Mouse (Mus musculus): ENCODE results near the gene Pofut2. TPM values are rescaled to one million over a fixed set of nuclear protein-coding genes. Genes with fewer than 3 reads are reported as not detected.

The Pofut2 gene
- total and polyA plus RNA-seq, 3 experiments: 73.0 to 117 (median 87.9) TPM

DNA sequence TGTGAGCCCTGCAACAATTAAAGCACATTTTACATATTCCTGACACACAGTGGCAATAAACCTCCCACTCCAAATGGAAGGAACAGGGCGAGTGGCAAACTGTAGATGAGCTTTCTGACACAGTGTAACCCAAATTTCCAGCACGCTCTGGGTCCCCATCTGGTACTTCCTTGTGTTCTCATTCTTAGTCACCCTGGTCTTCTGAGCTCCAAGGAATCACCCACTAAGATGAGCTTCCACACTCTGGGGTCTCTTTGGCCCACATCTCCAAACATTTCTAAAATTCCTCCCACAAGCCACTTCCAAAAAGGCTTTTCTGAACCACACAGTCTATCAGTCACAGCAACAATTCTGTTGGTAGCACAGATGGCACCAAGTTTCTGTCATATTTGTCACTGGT is 56.7 kb downstream of the Pofut2 start:
- no peak for DNase-seq

Other genes with a start within 250 kb of the Pofut2 start
- gene Slc19a1, start 227.0 kb upstream of the Pofut2 start, total RNA-seq (2021): 10 to 100 TPM; 17.4 to 24.1 TPM
- 103 and 105 TPM in 2 replicates for gene Slc19a1, start 227.0 kb upstream of the Pofut2 start, polyA plus RNA-seq (2012; rRNA removed)
- gene Col18a1, start 92.7 kb upstream of the Pofut2 start, total RNA-seq (2021): 10 to 100 TPM; 26.7 to 40.0 TPM
- gene Col18a1, start 92.7 kb upstream of the Pofut2 start, polyA plus RNA-seq (2012; rRNA removed): 75.8 and 78.8 TPM in 2 replicates
- 10 to 100 TPM; 14.4 to 23.5 TPM for gene Adarb1, start 159.1 kb downstream of the Pofut2 start, total RNA-seq (2021)
- gene Adarb1, start 159.1 kb downstream of the Pofut2 start, polyA plus RNA-seq (2012; rRNA removed): 11.3 and 13.5 TPM in 2 replicates

Measured in adrenal gland, adult 2 months (tissue).